Mouse (Mus musculus) CH12.LX (cell line): Measurements from ENCODE around the gene Klk1b9.

Source experiments
- CTCF ChIP-seq, 2 experiments: IDR thresholded peaks in 1 of 2; conservative IDR thresholded peaks in 1 of 2; 2 replicates each; pipeline ENCODE4 v1.5.1; 2011 to 2012; ENCODE audit warnings: low read depth in 2 of 2, low read length in 2 of 2, improper control_type of control experiment in 1 of 2, inconsistent platforms in 1 of 2, mild to moderate bottlenecking in 1 of 2, moderate library complexity in 1 of 2
- E2F4 ChIP-seq: IDR thresholded peaks from 2 replicates; pipeline ENCODE4 v1.6.1; 2011; ENCODE audit warnings: low read depth, low read length, improper control_type of control experiment; ENCODE audit not compliant: insufficient replicate concordance
- HCFC1 ChIP-seq: IDR thresholded peaks from 2 replicates; pipeline ENCODE4 v1.6.1; 2012; ENCODE audit warnings: low read depth, mild to moderate bottlenecking, inconsistent platforms, low read length, improper control_type of control experiment
- MAX ChIP-seq: IDR thresholded peaks from 2 replicates; pipeline ENCODE4 v1.6.1; 2011; ENCODE audit warnings: low read length, improper control_type of control experiment
- MXI1 ChIP-seq: IDR thresholded peaks from 2 replicates; pipeline ENCODE4 v1.6.1; 2011; ENCODE audit warnings: mild to moderate bottlenecking, low read depth, low read length, improper control_type of control experiment
- MYC ChIP-seq: IDR thresholded peaks from 2 replicates; pipeline ENCODE4 v1.6.1; 2011; ENCODE audit warnings: low read depth, mild to moderate bottlenecking, improper control_type of control experiment, low read length
- PAX5 ChIP-seq: IDR thresholded peaks from 2 replicates; pipeline ENCODE4 v1.6.1; 2012; ENCODE audit warnings: low read length, inconsistent platforms, mixed read lengths
- POLR2A ChIP-seq: IDR thresholded peaks from 2 replicates; pipeline ENCODE4 v1.6.1; 2011; ENCODE audit warnings: low read depth, mild to moderate bottlenecking, improper control_type of control experiment, low read length
- POLR2AphosphoS2 ChIP-seq: IDR thresholded peaks from 2 replicates; pipeline ENCODE4 v1.6.1; 2011; ENCODE audit warnings: low read depth, low read length, improper control_type of control experiment
- RAD21 ChIP-seq: IDR thresholded peaks from 2 replicates; pipeline ENCODE4 v1.6.1; 2011; ENCODE audit warnings: low read depth, mild to moderate bottlenecking, low read length, improper control_type of control experiment, moderate library complexity
- SIN3A ChIP-seq: IDR thresholded peaks from 2 replicates; pipeline ENCODE4 v1.6.1; 2012; ENCODE audit warnings: low read length, improper control_type of control experiment, inconsistent platforms
- SMC3 ChIP-seq: IDR thresholded peaks from 2 replicates; pipeline ENCODE4 v1.6.1; 2011; ENCODE audit warnings: low read depth, low read length, improper control_type of control experiment
- ZC3H11A ChIP-seq: IDR thresholded peaks from 2 replicates; pipeline ENCODE4 v1.6.1; 2012; ENCODE audit warnings: low read depth, mild to moderate bottlenecking, inconsistent platforms, low read length, improper control_type of control experiment
- ZNF384 ChIP-seq: IDR thresholded peaks from 2 replicates; pipeline ENCODE4 v1.6.1; 2012; ENCODE audit warnings: low read depth, low read length, improper control_type of control experiment, inconsistent platforms

GRCm38 (mm10) chr7:44015071-44015470 is 39.2 kb downstream of the Klk1b9 start:
- no peak for TF ChIP-seq MAX
- TF ChIP-seq ZC3H11A, result no peak
- TF ChIP-seq SMC3, result no peak
- no peak for TF ChIP-seq CTCF (conservative IDR thresholded peaks at IDR 0.05 in 1 of 2, IDR thresholded peaks at IDR 0.05 in 1 of 2; ENCODE audit: low read depth in 2 of 2, low read length in 2 of 2)
- no peak for TF ChIP-seq POLR2A
- TF ChIP-seq RAD21, result no peak
- no peak for TF ChIP-seq ZNF384
- TF ChIP-seq HCFC1, result no peak
- TF ChIP-seq MYC, result no peak
- no peak for TF ChIP-seq E2F4
- TF ChIP-seq POLR2AphosphoS2, result no peak
- TF ChIP-seq SIN3A, result no peak
- no peak for TF ChIP-seq MXI1
- no peak for TF ChIP-seq PAX5
